Mouse (Mus musculus) kidney, postnatal 10 days (tissue): Measurements from ENCODE around the gene Blvrb.
A peak's percentile ranks its signal among the peaks of the same experiment; 100 is the strongest.

Experiments
- DNase-seq: peaks from one replicate; pipeline ENCODE4 v3.0.0; 2021; ENCODE audit warnings: mixed read lengths

The Blvrb gene

GRCm38 (mm10) chr7:27447419-27448286, at the start of gene Blvrb, which contains the start of gene Sptbn4:
TSS of gene Blvrb (plus strand) at chr7:27447978.
TSS of gene Sptbn4 (minus strand) at chr7:27447686.
- DNase-seq: peak; percentile 99

GRCm38 (mm10) chr7:27400545-27400944, 47.2 kb upstream of the Blvrb start:
- no peak for DNase-seq

- peak; percentile 74 for DNase-seq
Observed at GRCm38 (mm10) chr7:27402675-27403074, 45.1 kb upstream of the Blvrb start.

- peak; percentile 17 for DNase-seq
Observed at GRCm38 (mm10) chr7:27404203-27404942, 43.4 kb upstream of the Blvrb start.

- no peak for DNase-seq
Observed at GRCm38 (mm10) chr7:27406481-27406880, 41.3 kb upstream of the Blvrb start.

- DNase-seq: no peak
Observed at GRCm38 (mm10) chr7:27407816-27408215, 40.0 kb upstream of the Blvrb start.

- peak; percentile 80 for DNase-seq
Observed at GRCm38 (mm10) chr7:27408379-27409176, 39.2 kb upstream of the Blvrb start.

GRCm38 (mm10) chr7:27417151-27417550, 30.6 kb upstream of the Blvrb start:
- no peak for DNase-seq

GRCm38 (mm10) chr7:27419101-27419500, 28.7 kb upstream of the Blvrb start:
- DNase-seq: no peak

- DNase-seq: no peak
Observed at GRCm38 (mm10) chr7:27423556-27424326, 24.0 kb upstream of the Blvrb start.

GRCm38 (mm10) chr7:27427387-27427786, 20.4 kb upstream of the Blvrb start:
- DNase-seq: no peak

GRCm38 (mm10) chr7:27428002-27428401, 19.8 kb upstream of the Blvrb start:
- DNase-seq: no peak

GRCm38 (mm10) chr7:27429135-27429534, 18.6 kb upstream of the Blvrb start:
- DNase-seq: no peak

GRCm38 (mm10) chr7:27433349-27433748, 14.4 kb upstream of the Blvrb start:
- DNase-seq: no peak

- DNase-seq: no peak
Observed at GRCm38 (mm10) chr7:27433794-27434193, 14.0 kb upstream of the Blvrb start.

GRCm38 (mm10) chr7:27437544-27437943, 10.2 kb upstream of the Blvrb start:
- DNase-seq: no peak

- no peak for DNase-seq
Observed at GRCm38 (mm10) chr7:27440014-27440413, 7.8 kb upstream of the Blvrb start.

GRCm38 (mm10) chr7:27446051-27446450, 1.7 kb upstream of the Blvrb start:
- DNase-seq: peak; percentile 19

- peak; percentile 40 for DNase-seq
Observed at GRCm38 (mm10) chr7:27446521-27447418, 1.0 kb upstream of the Blvrb start.

- peak; percentile 61 for DNase-seq
Observed at GRCm38 (mm10) chr7:27448421-27449206, 836 bp downstream of the Blvrb start.
